Mouse (Mus musculus): ENCODE results near the gene Fanca. TPM values are rescaled to one million over a fixed set of nuclear protein-coding genes. Genes with fewer than 3 reads are reported as not detected.

The Fanca gene
- polyA plus RNA-seq, 1 experiment from 2014 or later: 35.3 TPM

- WGBS: 95% methylated on average over 2 of the region's 2 CpGs
- Histone ChIP-seq H3K36me3 (no peaks in the 10 kb centered on the region), H3K27ac (no peak overlapping the region)
These were observed 10.2 kb upstream of the Fanca start for GRCm38 (mm10) chr8:123328552-123328951.

DNA sequence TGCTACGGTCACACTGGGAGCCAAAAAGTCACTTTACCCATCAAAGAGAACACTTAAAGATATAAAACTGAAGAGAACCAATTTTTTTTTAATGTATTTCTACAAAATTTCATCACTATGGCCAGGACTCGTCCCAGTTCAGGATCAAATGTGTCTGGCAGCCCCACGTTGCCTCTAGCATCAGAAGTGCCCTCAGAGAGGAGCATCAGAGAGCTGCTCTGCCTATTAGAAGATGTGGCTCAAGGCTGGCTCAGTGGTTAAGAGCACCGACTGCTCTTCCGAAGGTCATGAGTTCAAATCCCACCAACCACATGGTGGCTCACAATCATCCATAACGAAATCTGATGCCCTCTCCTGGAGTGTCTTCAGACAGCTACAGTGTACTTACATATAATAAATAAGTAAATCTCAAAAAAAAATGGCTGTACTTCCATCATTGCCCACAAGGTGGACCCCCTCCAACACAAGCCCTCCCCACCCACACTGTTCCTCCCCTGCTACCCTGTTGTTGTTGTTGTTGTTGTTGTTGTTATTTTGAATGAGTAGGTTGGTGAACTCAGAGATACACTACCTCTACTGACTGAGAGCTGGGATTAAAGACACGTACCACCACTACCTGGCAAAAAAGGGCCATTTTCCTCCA lies 1.3 kb upstream of the Fanca start:
- DNase-seq (ENCODE audit: low spot score): peak; percentile 47
- Histone ChIP-seq H3K9me3 (no peaks in the 10 kb centered on the region), H3K27me3 (ENCODE audit: insufficient read depth, poor library complexity, severe bottlenecking) (no peaks in the 10 kb centered on the region), H3K27ac (no peak overlapping the region), H3K4me3 (no peak overlapping the region), H3K4me1 (replicated peaks) (peaks cover 21% of the 10 kb centered on the region), H3K36me3 (peaks cover 7% of the 10 kb centered on the region; the same call in 1 of the 2 replicates)
- WGBS: 41% methylated on average over 7 of the region's 7 CpGs

More at GRCm38 (mm10) chr8:123328552-123328951, 10.2 kb upstream of the Fanca start:
- Histone ChIP-seq H3K9me3 (no peaks in the 10 kb centered on the region), H3K27me3 (ENCODE audit: insufficient read depth, poor library complexity, severe bottlenecking) (peaks cover 15% of the 10 kb centered on the region; the same call in 1 of the 2 replicates), H3K4me1 (replicated peaks) (peaks cover 26% of the 10 kb centered on the region), H3K4me3 (no peak overlapping the region)
- no peak for DNase-seq (ENCODE audit: low spot score)

DNA sequence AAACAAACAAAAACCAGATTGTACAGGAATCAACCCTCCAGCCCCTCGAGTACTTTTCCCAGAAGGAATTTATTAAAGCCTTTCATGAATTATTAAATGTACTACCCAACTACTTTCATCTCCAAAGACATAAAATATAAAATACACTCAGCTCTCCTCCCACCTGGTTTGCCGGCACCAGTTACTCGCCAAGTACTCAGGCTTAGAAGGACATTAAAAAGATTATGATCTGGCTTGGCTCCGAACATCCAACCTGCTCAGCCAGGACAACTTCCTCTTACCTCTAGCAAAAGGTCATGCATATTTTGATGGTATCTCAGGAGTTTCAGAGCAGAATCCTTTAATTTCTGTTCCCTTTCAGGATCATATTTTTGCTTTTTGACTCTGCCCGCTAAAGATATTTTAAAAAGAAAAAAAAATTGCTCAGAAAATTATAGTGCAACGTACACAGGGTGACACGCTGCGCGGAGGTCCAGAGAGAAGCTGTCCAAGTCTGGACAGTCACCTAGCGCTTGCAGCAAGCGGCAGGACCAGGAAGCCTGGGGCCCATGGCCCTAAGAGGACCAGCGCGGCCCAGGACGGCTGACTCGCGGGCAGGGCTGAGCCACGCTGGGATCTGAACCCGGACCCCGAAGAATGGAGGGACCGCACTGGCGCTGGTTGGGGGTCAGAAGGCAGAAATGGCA lies 452 bp downstream of the Fanca start:
- 11% methylated on average over 21 of the region's 21 CpGs for WGBS
- no peak for DNase-seq (ENCODE audit: low spot score)
- Histone ChIP-seq H3K4me1 (replicated peaks) (peaks cover 21% of the 10 kb centered on the region), H3K27ac (peak overlapping the region; percentile 89), H3K4me3 (peak overlapping the region; percentile 76), H3K36me3 (peaks cover 10% of the 10 kb centered on the region), H3K9me3 (no peaks in the 10 kb centered on the region), H3K27me3 (ENCODE audit: insufficient read depth, poor library complexity, severe bottlenecking) (no peaks in the 10 kb centered on the region)

DNA sequence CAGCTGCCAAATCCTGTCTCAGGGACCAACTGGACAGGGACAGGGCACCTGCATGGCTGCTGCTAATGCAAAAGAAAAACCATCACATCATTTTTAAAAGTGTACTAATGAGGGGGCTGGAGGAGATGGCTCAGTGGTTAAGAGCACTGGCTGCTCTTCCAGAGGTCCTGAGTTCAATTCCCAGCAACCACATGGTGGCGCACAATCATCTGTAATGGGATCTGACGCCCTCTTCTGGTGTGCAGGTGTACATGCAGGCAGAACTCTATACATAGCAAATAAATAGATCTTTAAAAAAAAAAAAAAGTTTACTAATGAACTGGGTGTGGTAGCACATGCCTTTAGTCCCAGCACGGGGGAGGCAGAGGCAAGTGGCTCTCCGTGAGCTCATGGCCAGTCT lies 9.6 kb downstream of the Fanca start:
- Histone ChIP-seq H3K36me3 (peaks cover 87% of the 10 kb centered on the region), H3K9me3 (no peaks in the 10 kb centered on the region), H3K27me3 (ENCODE audit: insufficient read depth, poor library complexity, severe bottlenecking) (no peaks in the 10 kb centered on the region), H3K27ac (no peak overlapping the region), H3K4me3 (no peak overlapping the region), H3K4me1 (replicated peaks) (no peaks in the 10 kb centered on the region)
- no peak for DNase-seq (ENCODE audit: low spot score)
- 74% methylated on average over 4 of the region's 4 CpGs for WGBS

DNA sequence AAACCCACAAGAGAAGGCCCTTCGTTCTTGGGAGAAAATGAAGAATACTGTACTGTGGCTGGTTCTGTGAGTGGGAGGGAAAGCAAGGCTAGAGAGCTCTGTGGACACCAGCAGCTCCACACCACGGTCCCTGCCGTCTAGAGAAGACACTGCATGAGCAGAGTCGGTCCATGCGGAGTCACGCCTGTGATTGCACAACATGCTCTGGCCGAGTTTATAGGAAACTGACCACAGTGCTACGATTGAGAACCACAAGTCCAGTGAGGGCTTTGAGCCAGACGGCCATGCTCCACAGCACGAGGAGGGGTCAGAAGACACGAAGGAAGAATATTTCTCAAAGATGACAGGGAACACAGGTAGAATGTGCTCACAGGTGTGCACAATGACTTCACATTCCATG lies 20.1 kb downstream of the Fanca start:
- WGBS: 93% methylated on average over 11 of the region's 11 CpGs
- Histone ChIP-seq H3K27me3 (ENCODE audit: insufficient read depth, poor library complexity, severe bottlenecking) (no peaks in the 10 kb centered on the region), H3K4me1 (replicated peaks) (no peaks in the 10 kb centered on the region), H3K4me3 (no peak overlapping the region), H3K27ac (no peak overlapping the region), H3K9me3 (no peaks in the 10 kb centered on the region), H3K36me3 (peaks cover 85% of the 10 kb centered on the region)
- DNase-seq (ENCODE audit: low spot score): no peak

- 88% methylated on average over 2 of the region's 2 CpGs for whole genome bisulfite sequencing
- Histone ChIP-seq H3K4me3 (no peak overlapping the region), H3K27ac (no peak overlapping the region), H3K4me1 (replicated peaks) (no peaks in the 10 kb centered on the region), H3K36me3 (peaks cover 93% of the 10 kb centered on the region), H3K9me3 (no peaks in the 10 kb centered on the region), H3K27me3 (ENCODE audit: insufficient read depth, poor library complexity, severe bottlenecking) (no peaks in the 10 kb centered on the region)
- no peak for DNase-seq (ENCODE audit: low spot score)
These were observed 25.6 kb downstream of the Fanca start for GRCm38 (mm10) chr8:123292785-123293184.

DNA sequence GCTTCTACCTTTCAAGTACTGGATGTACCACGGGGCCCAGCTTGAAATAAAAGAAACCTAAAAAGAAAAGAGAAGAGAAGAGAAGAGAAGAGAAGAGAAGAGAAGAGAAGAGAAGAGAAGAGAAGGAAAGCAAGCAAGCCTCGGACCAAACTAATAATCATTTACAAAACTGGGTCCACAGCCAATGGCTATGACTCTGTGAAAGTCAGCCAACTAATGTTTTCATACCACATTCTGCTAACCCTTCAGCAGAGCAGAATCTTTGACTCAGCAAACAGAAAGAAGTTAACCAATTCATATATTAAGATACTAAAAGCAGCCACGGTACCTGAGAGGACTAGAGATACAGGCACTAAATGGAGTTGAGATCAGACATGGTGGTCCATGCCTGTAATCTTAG lies 26.1 kb downstream of the Fanca start:
- H3K36me3 ChIP-seq: peaks cover 93% of the 10 kb centered on the region
- no peaks in the 10 kb centered on the region for H3K9me3 ChIP-seq
- H3K4me3 ChIP-seq: no peak overlapping the region
- no peak overlapping the region for H3K27ac ChIP-seq
- no peaks in the 10 kb centered on the region for H3K4me1 ChIP-seq (replicated peaks)
- WGBS: 91% methylated on average over 3 of the region's 3 CpGs
- no peak for DNase-seq (ENCODE audit: low spot score)
- no peaks in the 10 kb centered on the region for H3K27me3 ChIP-seq (ENCODE audit: insufficient read depth, poor library complexity, severe bottlenecking)

DNA sequence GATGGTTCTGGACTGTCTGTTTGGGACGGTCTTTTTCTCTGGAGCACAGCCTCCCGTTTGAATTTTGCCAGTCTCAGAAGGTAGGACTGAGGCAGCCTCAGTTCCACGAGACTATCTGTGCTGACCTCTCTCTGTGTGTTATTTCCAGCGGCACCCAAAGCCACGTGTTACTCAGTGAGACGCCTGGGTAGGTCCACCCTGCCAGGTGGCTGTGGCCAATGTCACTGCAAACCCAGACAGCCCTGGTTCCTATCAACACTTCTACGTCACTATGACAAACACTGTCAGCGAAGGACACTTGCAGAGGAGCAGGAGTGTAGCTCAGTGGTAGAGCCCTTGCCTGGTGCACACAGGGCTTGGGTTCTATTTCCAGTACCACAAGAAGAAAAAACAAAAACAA lies 26.7 kb downstream of the Fanca start:
- peaks cover 93% of the 10 kb centered on the region for H3K36me3 ChIP-seq
- H3K27ac ChIP-seq: no peak overlapping the region
- 93% methylated on average over 8 of the region's 8 CpGs for WGBS
- H3K9me3 ChIP-seq: no peaks in the 10 kb centered on the region
- no peak for DNase-seq (ENCODE audit: low spot score)
- no peaks in the 10 kb centered on the region for H3K27me3 ChIP-seq (ENCODE audit: insufficient read depth, poor library complexity, severe bottlenecking)
- no peaks in the 10 kb centered on the region for H3K4me1 ChIP-seq (replicated peaks)
- no peak overlapping the region for H3K4me3 ChIP-seq

GRCm38 (mm10) chr8:123290679-123291078 lies 27.7 kb downstream of the Fanca start:
- Histone ChIP-seq H3K27ac (no peak overlapping the region), H3K9me3 (no peaks in the 10 kb centered on the region), H3K4me1 (replicated peaks) (no peaks in the 10 kb centered on the region), H3K27me3 (ENCODE audit: insufficient read depth, poor library complexity, severe bottlenecking) (no peaks in the 10 kb centered on the region), H3K4me3 (no peak overlapping the region), H3K36me3 (peaks cover 93% of the 10 kb centered on the region)
- no peak for DNase-seq (ENCODE audit: low spot score)
- 94% methylated on average over 8 of the region's 8 CpGs for WGBS

- 74% methylated on average over 4 of the region's 4 CpGs for WGBS
- H3K4me1 ChIP-seq (replicated peaks): no peaks in the 10 kb centered on the region
- H3K27me3 ChIP-seq (ENCODE audit: insufficient read depth, poor library complexity, severe bottlenecking): no peaks in the 10 kb centered on the region
- H3K36me3 ChIP-seq: peaks cover 91% of the 10 kb centered on the region
- H3K9me3 ChIP-seq: no peaks in the 10 kb centered on the region
- H3K27ac ChIP-seq: no peak overlapping the region
- DNase-seq (ENCODE audit: low spot score): peak; percentile 20
- no peak overlapping the region for H3K4me3 ChIP-seq
These were observed 28.2 kb downstream of the Fanca start for GRCm38 (mm10) chr8:123290166-123290565.

DNA sequence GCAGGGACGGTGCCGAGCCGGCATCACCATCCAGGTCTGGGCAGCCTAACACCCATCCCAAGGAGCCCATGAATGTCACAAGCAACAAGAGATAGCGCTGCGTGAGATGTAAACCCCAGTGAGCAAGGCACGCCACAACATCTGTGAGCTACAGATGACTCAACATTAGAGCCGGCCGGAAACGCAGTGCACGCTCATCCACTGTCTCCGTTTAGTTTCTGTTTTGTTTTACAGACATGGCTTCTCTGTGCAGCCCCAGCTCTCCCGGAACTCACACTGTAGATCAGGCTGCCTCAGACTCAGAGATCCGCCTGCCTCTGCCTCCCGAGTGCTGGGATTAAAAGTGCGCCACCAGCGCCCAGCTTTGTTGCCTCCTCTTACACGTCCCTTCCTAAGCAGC lies 31.0 kb downstream of the Fanca start:
- no peaks in the 10 kb centered on the region for H3K9me3 ChIP-seq
- WGBS: 94% methylated on average over 17 of the region's 17 CpGs
- no peaks in the 10 kb centered on the region for H3K27me3 ChIP-seq (ENCODE audit: insufficient read depth, poor library complexity, severe bottlenecking)
- no peaks in the 10 kb centered on the region for H3K4me1 ChIP-seq (replicated peaks)
- no peak overlapping the region for H3K4me3 ChIP-seq
- H3K36me3 ChIP-seq: peaks cover 78% of the 10 kb centered on the region
- no peak for DNase-seq (ENCODE audit: low spot score)
- no peak overlapping the region for H3K27ac ChIP-seq

- 93% methylated on average over 5 of the region's 5 CpGs for WGBS
- no peaks in the 10 kb centered on the region for H3K4me1 ChIP-seq (replicated peaks)
- no peak overlapping the region for H3K27ac ChIP-seq
- no peak for DNase-seq (ENCODE audit: low spot score)
- H3K36me3 ChIP-seq: peaks cover 78% of the 10 kb centered on the region
- no peaks in the 10 kb centered on the region for H3K9me3 ChIP-seq
- H3K4me3 ChIP-seq: no peak overlapping the region
- H3K27me3 ChIP-seq (ENCODE audit: insufficient read depth, poor library complexity, severe bottlenecking): no peaks in the 10 kb centered on the region
These were observed 33.9 kb downstream of the Fanca start for GRCm38 (mm10) chr8:123284493-123284892.

GRCm38 (mm10) chr8:123283991-123284390 lies 34.4 kb downstream of the Fanca start:
- Histone ChIP-seq H3K36me3 (peaks cover 77% of the 10 kb centered on the region), H3K9me3 (no peaks in the 10 kb centered on the region)
- 90% methylated on average over 7 of the region's 7 CpGs for WGBS

More at GRCm38 (mm10) chr8:123283991-123284390, 34.4 kb downstream of the Fanca start:
- Histone ChIP-seq H3K27me3 (ENCODE audit: insufficient read depth, poor library complexity, severe bottlenecking) (no peaks in the 10 kb centered on the region), H3K4me1 (replicated peaks) (no peaks in the 10 kb centered on the region), H3K27ac (no peak overlapping the region), H3K4me3 (no peak overlapping the region)
- no peak for DNase-seq (ENCODE audit: low spot score)

All from hindbrain, embryonic 10.5 days (tissue).